Comparison of ENCODE assay signal across 24 mouse cellular contexts in the genomic region with DNA sequence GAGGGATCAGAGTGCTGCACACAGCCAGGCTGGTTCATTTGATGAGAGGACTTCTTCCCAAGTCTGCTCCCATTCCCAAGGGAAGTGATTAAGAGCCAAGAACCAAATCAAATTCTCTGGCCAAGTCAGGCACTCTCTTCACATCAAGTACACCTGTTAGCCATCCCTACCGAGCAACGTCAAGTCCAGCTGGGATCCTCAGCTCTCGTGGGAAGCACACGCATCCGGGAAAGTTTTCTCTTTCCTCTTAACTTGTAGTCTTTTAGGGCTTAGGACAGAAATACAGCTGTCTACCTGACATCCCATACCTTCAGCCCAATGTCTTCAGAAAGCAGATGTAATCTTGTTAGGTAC. TPM values are rescaled to one million over a fixed set of nuclear protein-coding genes. Genes with fewer than 3 reads are reported as not detected.
DNase-seq lines count a peak whose midpoint lies in the region; ATAC-seq and TF ChIP-seq lines count a peak whose summit lies in the region.
"Had no signal": no experiment of that assay in that cellular context is flagged by ENCODE, and none has a peak within 500 bp of the region (broad histone marks: within the 10 kb centered on the region; RNA-seq: fewer than 3 reads in every experiment).

No protein-coding gene starts in this region.

- peaks cover 21% of the 10 kb centered on the region for H3K27me3 ChIP-seq in heart, embryonic 13.5 days (replicated peaks)
- H3K27me3 ChIP-seq in heart, adult 2 months (ENCODE audit: control insufficient read depth, insufficient read depth, low read length) = no peaks in the 10 kb centered on the region; the same call in 1 of the 2 replicates
- no peaks in the 10 kb centered on the region for H3K27me3 ChIP-seq in midbrain, embryonic 13.5 days
- H3K27me3 ChIP-seq: limb, embryonic 15.5 days; stomach, embryonic 15.5 days had no signal

- no peak for ATAC-seq in heart, embryonic 13.5 days (ENCODE audit: extremely low read depth, insufficient number of reproducible peaks, low FRiP score, low TSS enrichment)
- ATAC-seq in midbrain, embryonic 13.5 days = no peak
- no peak for ATAC-seq in megakaryocyte-erythroid progenitor cell, adult 5-6 weeks (replicated peaks; ENCODE audit: low FRiP score, low TSS enrichment, poor library complexity, severe bottlenecking)

- H3K9me3 ChIP-seq in heart, embryonic 13.5 days = no peaks in the 10 kb centered on the region
- H3K9me3 ChIP-seq in midbrain, embryonic 13.5 days = no peaks in the 10 kb centered on the region
- H3K9me3 ChIP-seq: G1E; heart, embryonic 10.5 days; limb, embryonic 15.5 days; stomach, embryonic 15.5 days had no signal

- TF ChIP-seq EP300 in heart, adult 2 months (IDR thresholded peaks at IDR 0.05; ENCODE audit: insufficient read depth, low read depth, low read length) = no peak

- H3K27ac ChIP-seq in heart, embryonic 13.5 days (replicated peaks) = no peak overlapping the region
- H3K27ac ChIP-seq in heart, adult 2 months = no peak overlapping the region
- H3K27ac ChIP-seq in midbrain, embryonic 13.5 days = no peak overlapping the region
- H3K27ac ChIP-seq: heart, embryonic 10.5 days; limb, embryonic 15.5 days; stomach, embryonic 15.5 days had no signal

- TF ChIP-seq POLR2A in heart, adult 2 months (IDR thresholded peaks at IDR 0.05; ENCODE audit: insufficient read depth, low read depth, low read length) = no peak

- peaks cover 5% of the 10 kb centered on the region for H3K4me1 ChIP-seq in heart, embryonic 13.5 days
- no peaks in the 10 kb centered on the region for H3K4me1 ChIP-seq in heart, adult 2 months (ENCODE audit: control insufficient read depth, insufficient read depth, low read length)
- peaks cover 22% of the 10 kb centered on the region for H3K4me1 ChIP-seq in midbrain, embryonic 13.5 days (replicated peaks)
- H3K4me1 ChIP-seq: stomach, embryonic 15.5 days had no signal

- H3K4me3 ChIP-seq in heart, embryonic 13.5 days = no peak overlapping the region
- H3K4me3 ChIP-seq in heart, adult 2 months = no peak overlapping the region
- no peak overlapping the region for H3K4me3 ChIP-seq in midbrain, embryonic 13.5 days (replicated peaks)
- H3K4me3 ChIP-seq: limb, embryonic 15.5 days; stomach, embryonic 15.5 days had no signal

- no peak overlapping the region for H3K9ac ChIP-seq in heart, embryonic 13.5 days
- H3K9ac ChIP-seq in heart, adult 2 months (ENCODE audit: low read depth, low read length) = no peak overlapping the region
- H3K9ac ChIP-seq in midbrain, embryonic 13.5 days (replicated peaks) = no peak overlapping the region
- H3K9ac ChIP-seq: limb, embryonic 15.5 days; stomach, embryonic 15.5 days had no signal

- H3K36me3 ChIP-seq in heart, embryonic 13.5 days = no peaks in the 10 kb centered on the region
- no peaks in the 10 kb centered on the region for H3K36me3 ChIP-seq in heart, adult 2 months (ENCODE audit: control insufficient read depth, insufficient read depth, low read length)
- H3K36me3 ChIP-seq in midbrain, embryonic 13.5 days = no peaks in the 10 kb centered on the region
- H3K36me3 ChIP-seq: G1E; heart, embryonic 10.5 days; limb, embryonic 15.5 days; stomach, embryonic 15.5 days had no signal

- no peaks in the 10 kb centered on the region for H3K79me2 ChIP-seq in heart, adult 2 months (replicated peaks; ENCODE audit: control insufficient read depth, insufficient read depth, low read length)

- peak overlapping the region; percentile 55; the same call in 1 of the 2 replicates for H3K4me2 ChIP-seq in heart, embryonic 13.5 days
- H3K4me2 ChIP-seq in midbrain, embryonic 13.5 days (replicated peaks) = peak overlapping the region; percentile 54
- H3K4me2 ChIP-seq: limb, embryonic 15.5 days; stomach, embryonic 15.5 days had no signal

- no peak for DNase-seq in heart, adult 2 months
- DNase-seq in testis, postnatal 10 days (ENCODE audit: low spot score) = peak; percentile 12
- DNase-seq in testis, postnatal 14 days (ENCODE audit: low spot score) = no peak
- DNase-seq in right cerebral cortex, adult 18-20 months = no peak
- no peak for DNase-seq in left cerebral cortex, postnatal 36 days (ENCODE audit: low spot score in 2 of 2)
- DNase-seq: gastrocnemius, postnatal 36 days; kidney, adult 11 months; kidney, postnatal 14 days; spleen, adult 18-20 months; thymus, postnatal 14 days had no signal

- intact Hi-C loops in heart, adult 2 months (cut with DNase I) = no loop called here
- intact Hi-C loops in left cerebral cortex, postnatal 36 days (cut with DNase I) = loop anchor here (2.0 kb wide), 1 partner anchor 51 kb away; no protein-coding TSS in a partner anchor

- no peak for TF ChIP-seq CTCF in heart, adult 2 months (IDR thresholded peaks at IDR 0.05)

- 33% methylated on average over 5 of the region's 5 CpGs for WGBS in heart, embryonic 13.5 days
- WGBS in heart, adult 2 months = 42% methylated on average over 5 of the region's 5 CpGs
- WGBS in midbrain, embryonic 13.5 days = 38% methylated on average over 5 of the region's 5 CpGs

RNA-seq across cellular contexts. Expression of a gene that starts 38.1 kb away (rescaled TPM):
- 0.11 TPM in 1 of 2 replicates, not detected in the other for polyA plus RNA-seq in heart, embryonic 13.5 days (2015; fragmentation: Nextera tagmentation; extraction: Ambion mirVana)
- total RNA-seq in heart, adult 2 months (2021) = 1 to 10 TPM in 1 of 2 experiments, not detected in 1; 1.9 TPM
- 0.12 TPM in 1 of 2 replicates, not detected in the other for polyA plus RNA-seq in heart, adult 2 months (2012; rRNA removed)
- 0.13 and 0.17 TPM in 2 replicates for polyA plus RNA-seq in midbrain, embryonic 13.5 days (2015; fragmentation: Nextera tagmentation; extraction: Ambion mirVana)
- not detected in 2 replicates for total RNA-seq in megakaryocyte-erythroid progenitor cell, adult 5-6 weeks (2014; fragmentation: Nextera tagmentation)
- total RNA-seq in megakaryocyte-erythroid progenitor cell, adult 5-6 weeks (2017) = 0.88 and 1.7 TPM in 2 replicates
- total RNA-seq in left cerebral cortex, postnatal 36 days (2021) = under 1 TPM in 1 of 2 experiments, not detected in 1; 0.62 TPM
- polyA plus RNA-seq: G1E; neural tube, embryonic 14.5 days had no signal

RNA-seq across cellular contexts. Expression of a gene that starts 53.9 kb away (rescaled TPM):
- polyA plus RNA-seq in heart, embryonic 13.5 days (2015; fragmentation: Nextera tagmentation; extraction: Ambion mirVana) = 21.9 and 24.1 TPM in 2 replicates
- total RNA-seq in heart, adult 2 months (2021) = 1 to 10 TPM; 5.7 to 6.0 TPM
- polyA plus RNA-seq in heart, adult 2 months (2012; rRNA removed) = 11.7 and 12.8 TPM in 2 replicates
- polyA plus RNA-seq in midbrain, embryonic 13.5 days (2015; fragmentation: Nextera tagmentation; extraction: Ambion mirVana) = 3.3 TPM in 2 replicates
- not detected in 2 replicates for total RNA-seq in megakaryocyte-erythroid progenitor cell, adult 5-6 weeks (2014; fragmentation: Nextera tagmentation)
- total RNA-seq in megakaryocyte-erythroid progenitor cell, adult 5-6 weeks (2017) = 0.56 TPM in 1 of 2 replicates, not detected in the other
- total RNA-seq in left cerebral cortex, postnatal 36 days (2021) = 10 to 100 TPM; 12.7 to 13.3 TPM
- polyA plus RNA-seq: G1E had no signal

RNA-seq across cellular contexts. Expression of a gene that starts 55.2 kb away (rescaled TPM):
- not detected in 2 replicates for polyA plus RNA-seq in heart, embryonic 13.5 days (2015; fragmentation: Nextera tagmentation; extraction: Ambion mirVana)
- total RNA-seq in heart, adult 2 months (2021) = not detected
- not detected in 2 replicates for polyA plus RNA-seq in heart, adult 2 months (2012; rRNA removed)
- polyA plus RNA-seq in midbrain, embryonic 13.5 days (2015; fragmentation: Nextera tagmentation; extraction: Ambion mirVana) = not detected in 2 replicates
- not detected in 2 replicates for total RNA-seq in megakaryocyte-erythroid progenitor cell, adult 5-6 weeks (2014; fragmentation: Nextera tagmentation)
- not detected in 2 replicates for total RNA-seq in megakaryocyte-erythroid progenitor cell, adult 5-6 weeks (2017)
- not detected for total RNA-seq in left cerebral cortex, postnatal 36 days (2021)
- total RNA-seq: adrenal gland, postnatal 36 days; common myeloid progenitor, adult 5-6 weeks; G1E; gastrocnemius, postnatal 36 days; hematopoietic stem cell, adult 5-6 weeks; left cerebral cortex, adult 8-10 months had no signal
- polyA plus RNA-seq: embryonic facial prominence, embryonic 14.5 days; G1E; heart, embryonic 10.5 days; limb, embryonic 15.5 days; liver, embryonic 16.5 days; neural tube, embryonic 14.5 days; stomach, embryonic 15.5 days had no signal

Comparison
In these comparisons a context has a peak if more than half of its experiments do, and no peak if none do; other contexts are left out.
1. RNA of a gene that starts 53.9 kb away (total RNA-seq): 12.7 to 13.3 TPM in left cerebral cortex, postnatal 36 days and 5.7 to 6.0 TPM in heart, adult 2 months; 0.56 TPM in megakaryocyte-erythroid progenitor cell, adult 5-6 weeks; every median in the first group is over 4 times any median in the second.